23 mouse cellular contexts compared by ENCODE assay signal in genomic region chr13:94769155-94769470, GRCm38 (mm10). TPM values are rescaled to one million over a fixed set of nuclear protein-coding genes. Genes with fewer than 3 reads are reported as not detected.
DNase-seq lines count a peak whose midpoint lies in the region; ATAC-seq and TF ChIP-seq lines count a peak whose summit lies in the region.
"Had no signal": no experiment of that assay in that cellular context is flagged by ENCODE, and none has a peak within 500 bp of the region (broad histone marks: within the 10 kb centered on the region; RNA-seq: fewer than 3 reads in every experiment).

No protein-coding gene starts in this region.

- no peaks in the 10 kb centered on the region for H3K9me3 ChIP-seq in embryonic facial prominence, embryonic 14.5 days (ENCODE audit: control insufficient read depth, low read length)
- H3K9me3 ChIP-seq in embryonic facial prominence, embryonic 10.5 days = no peaks in the 10 kb centered on the region
- no peaks in the 10 kb centered on the region for H3K9me3 ChIP-seq in heart, embryonic 15.5 days (replicated peaks)
- no peaks in the 10 kb centered on the region for H3K9me3 ChIP-seq in CH12.LX (replicated peaks; ENCODE audit: low read length)
- H3K9me3 ChIP-seq: forebrain, embryonic 15.5 days; hindbrain, embryonic 13.5 days; limb, embryonic 12.5 days; midbrain, embryonic 15.5 days; neural tube, embryonic 12.5 days had no signal

- no peak for DNase-seq in embryonic facial prominence, embryonic 14.5 days (ENCODE audit: low spot score)
- no peak for DNase-seq in embryonic facial prominence, embryonic 10.5 days (ENCODE audit: low spot score)
- DNase-seq in heart, postnatal 25 days (ENCODE audit: low spot score) = no peak
- no peak for DNase-seq in CH12.LX (ENCODE audit: extremely low read depth)
- peak; percentile 10 for DNase-seq in mesoderm, embryonic 11.5 days (ENCODE audit: low read depth, low spot score)
- no peak for DNase-seq in gastrocnemius, adult 8-10 months (ENCODE audit: low spot score in 2 of 2)
- no peak for DNase-seq in spleen, postnatal 4 days (ENCODE audit: low spot score in 2 of 2)
- DNase-seq: adrenal gland, postnatal 14 days; cerebellum, adult 2 months; cerebellum, postnatal 25 days; gastrocnemius, postnatal 10 days; kidney, adult 9 months; kidney, postnatal 14 days; lung, postnatal 4 days; thymus, adult 2 months had no signal

- 50% methylated on average over 6 of the region's 6 CpGs for WGBS in embryonic facial prominence, embryonic 14.5 days
- 72% methylated on average over 6 of the region's 6 CpGs for WGBS in embryonic facial prominence, embryonic 10.5 days
- WGBS in heart, embryonic 15.5 days = 24% methylated on average over 6 of the region's 6 CpGs

- no peaks in the 10 kb centered on the region for H3K4me1 ChIP-seq in embryonic facial prominence, embryonic 14.5 days (ENCODE audit: control insufficient read depth, insufficient read depth, low read length)
- H3K4me1 ChIP-seq in embryonic facial prominence, embryonic 10.5 days = peaks cover 9% of the 10 kb centered on the region
- H3K4me1 ChIP-seq in heart, embryonic 15.5 days (replicated peaks) = peaks cover 16% of the 10 kb centered on the region
- H3K4me1 ChIP-seq in CH12.LX (ENCODE audit: control insufficient read depth in 1 of 2, insufficient read depth in 2 of 2) = peaks cover 8 to 14% of the 10 kb centered on the region in 2 experiments
- H3K4me1 ChIP-seq: forebrain, embryonic 15.5 days; hindbrain, embryonic 13.5 days; limb, embryonic 12.5 days; midbrain, embryonic 15.5 days; neural tube, embryonic 12.5 days had no signal

- H3K9ac ChIP-seq in embryonic facial prominence, embryonic 14.5 days (ENCODE audit: low read depth, low read length) = no peak overlapping the region
- H3K9ac ChIP-seq in heart, embryonic 15.5 days = no peak overlapping the region
- no peak overlapping the region for H3K9ac ChIP-seq in CH12.LX (ENCODE audit: insufficient read depth, low read depth)
- H3K9ac ChIP-seq: forebrain, embryonic 15.5 days; hindbrain, embryonic 13.5 days; limb, embryonic 12.5 days; liver, embryonic 14.5 days; midbrain, embryonic 15.5 days; neural tube, embryonic 12.5 days had no signal

- no peak overlapping the region for H3K27ac ChIP-seq in embryonic facial prominence, embryonic 14.5 days (replicated peaks; ENCODE audit: low read depth, low read length)
- H3K27ac ChIP-seq in embryonic facial prominence, embryonic 10.5 days (replicated peaks) = no peak overlapping the region
- peak overlapping the region; percentile 81 for H3K27ac ChIP-seq in heart, embryonic 15.5 days
- H3K27ac ChIP-seq in CH12.LX (ENCODE audit: insufficient read depth, low read depth) = no peak overlapping the region
- H3K27ac ChIP-seq: forebrain, embryonic 15.5 days; hindbrain, embryonic 13.5 days; layer of hippocampus, adult 2 months; limb, embryonic 12.5 days; liver, embryonic 14.5 days; midbrain, embryonic 15.5 days; neural tube, embryonic 12.5 days had no signal

- TF ChIP-seq RAD21 in CH12.LX (IDR thresholded peaks at IDR 0.05; ENCODE audit: low read depth, low read length) = no peak

- H3K4me2 ChIP-seq in embryonic facial prominence, embryonic 14.5 days (ENCODE audit: low read depth, low read length) = no peak overlapping the region
- peak overlapping the region; percentile 9; the same call in 1 of the 2 replicates for H3K4me2 ChIP-seq in heart, embryonic 15.5 days
- H3K4me2 ChIP-seq in CH12.LX (ENCODE audit: insufficient read depth, low read depth, poor library complexity, severe bottlenecking) = peak overlapping the region; percentile 76
- H3K4me2 ChIP-seq: forebrain, embryonic 15.5 days; hindbrain, embryonic 13.5 days; limb, embryonic 12.5 days; midbrain, embryonic 15.5 days; neural tube, embryonic 12.5 days had no signal

- H3K27me3 ChIP-seq in embryonic facial prominence, embryonic 14.5 days (replicated peaks; ENCODE audit: control insufficient read depth, insufficient read depth, low read length) = no peaks in the 10 kb centered on the region
- H3K27me3 ChIP-seq in embryonic facial prominence, embryonic 10.5 days (replicated peaks; ENCODE audit: low read depth, poor library complexity, severe bottlenecking) = no peaks in the 10 kb centered on the region; the same call in 1 of the 2 replicates
- no peaks in the 10 kb centered on the region for H3K27me3 ChIP-seq in heart, embryonic 15.5 days
- H3K27me3 ChIP-seq in CH12.LX (replicated peaks) = no peaks in the 10 kb centered on the region
- H3K27me3 ChIP-seq: forebrain, embryonic 15.5 days; hindbrain, embryonic 13.5 days; limb, embryonic 12.5 days; midbrain, embryonic 15.5 days; neural tube, embryonic 12.5 days had no signal

- dilution Hi-C loops in CH12.LX (cut with MboI; ENCODE audit: extremely low pct_ligation_motif_present, extremely low pct_unique_long_range_greater_than_20kb, low sequenced_read_pairs) = no loop called here

- H3K79me2 ChIP-seq in CH12.LX (replicated peaks; ENCODE audit: control insufficient read depth, extremely low read depth, insufficient read depth, poor library complexity, severe bottlenecking) = no peaks in the 10 kb centered on the region

- H3K4me3 ChIP-seq in embryonic facial prominence, embryonic 14.5 days (ENCODE audit: low read depth, low read length) = no peak overlapping the region
- H3K4me3 ChIP-seq in embryonic facial prominence, embryonic 10.5 days = no peak overlapping the region
- no peak overlapping the region for H3K4me3 ChIP-seq in heart, embryonic 15.5 days
- H3K4me3 ChIP-seq in CH12.LX (replicated peaks in 1 of 3; ENCODE audit: low read depth in 2 of 3, low read length in 2 of 3, poor library complexity in 1 of 3) = peak overlapping the region in 1 of 3 experiments; percentile 14
- H3K4me3 ChIP-seq: forebrain, embryonic 15.5 days; hindbrain, embryonic 13.5 days; layer of hippocampus, adult 2 months; limb, embryonic 12.5 days; midbrain, embryonic 15.5 days; neural tube, embryonic 12.5 days had no signal

- TF ChIP-seq CTCF in CH12.LX (conservative IDR thresholded peaks at IDR 0.05 in 1 of 2, IDR thresholded peaks at IDR 0.05 in 1 of 2; ENCODE audit: low read depth in 2 of 2, low read length in 2 of 2) = no peak

- ATAC-seq in embryonic facial prominence, embryonic 14.5 days (ENCODE audit: low read depth) = peak; percentile 26; the same call in 1 of the 2 replicates
- ATAC-seq in heart, embryonic 15.5 days (replicated peaks; ENCODE audit: insufficient number of reproducible peaks, insufficient read depth, low FRiP score, low read depth) = no peak
- ATAC-seq: forebrain, embryonic 15.5 days; midbrain, embryonic 15.5 days had no signal

- intact Hi-C loops in heart, postnatal 25 days (cut with DNase I) = no loop called here

- in situ Hi-C loops in CH12.LX (cut with MboI; ENCODE audit: low pct_ligation_motif_present, low pct_unique_long_range_greater_than_20kb, low sequenced_read_pairs) = no loop called here

- TF ChIP-seq EP300 in CH12.LX (IDR thresholded peaks at IDR 0.05; ENCODE audit: low read length) = no peak

- no peak for TF ChIP-seq POLR2A in CH12.LX (IDR thresholded peaks at IDR 0.05; ENCODE audit: low read depth, low read length)

- H3K36me3 ChIP-seq in embryonic facial prominence, embryonic 14.5 days (ENCODE audit: control insufficient read depth, insufficient read depth, low read length) = no peaks in the 10 kb centered on the region
- H3K36me3 ChIP-seq in embryonic facial prominence, embryonic 10.5 days (replicated peaks) = no peaks in the 10 kb centered on the region
- no peaks in the 10 kb centered on the region for H3K36me3 ChIP-seq in heart, embryonic 15.5 days
- H3K36me3 ChIP-seq in CH12.LX (replicated peaks in 1 of 2; ENCODE audit: control insufficient read depth in 1 of 2, insufficient read depth in 1 of 2, low read length in 1 of 2) = no peaks in the 10 kb centered on the region
- H3K36me3 ChIP-seq: forebrain, embryonic 15.5 days; hindbrain, embryonic 13.5 days; limb, embryonic 12.5 days; midbrain, embryonic 15.5 days; neural tube, embryonic 12.5 days had no signal

TF ChIP-seq in CH12.LX, 34 proteins besides CTCF, POLR2A, EP300 and RAD21:
- TF ChIP-seq ZMIZ1 (IDR thresholded peaks at IDR 0.05; ENCODE audit: low read depth, low read length) (no peak), SMC3 (IDR thresholded peaks at IDR 0.05; ENCODE audit: low read depth, low read length) (no peak), SIN3A (IDR thresholded peaks at IDR 0.05; ENCODE audit: low read length) (no peak), ZKSCAN1 (IDR thresholded peaks at IDR 0.05; ENCODE audit: borderline replicate concordance, low read depth, low read length) (no peak), CHD1 (IDR thresholded peaks at IDR 0.05; ENCODE audit: low read depth, low read length) (no peak), KAT2A (IDR thresholded peaks at IDR 0.05; ENCODE audit: insufficient replicate concordance, low read length) (no peak), NELFE (IDR thresholded peaks at IDR 0.05; ENCODE audit: low read depth, low read length) (no peak), NRF1 (IDR thresholded peaks at IDR 0.05; ENCODE audit: low read depth, low read length) (no peak), ETS1 (conservative IDR thresholded peaks at IDR 0.05; ENCODE audit: low read depth, low read length) (no peak), PAX5 (IDR thresholded peaks at IDR 0.05; ENCODE audit: low read length) (no peak), ZNF384 (IDR thresholded peaks at IDR 0.05; ENCODE audit: low read depth, low read length) (no peak), E2F4 (IDR thresholded peaks at IDR 0.05; ENCODE audit: insufficient replicate concordance, low read depth, low read length) (no peak), JUND (conservative IDR thresholded peaks at IDR 0.05; ENCODE audit: low read depth, low read length) (no peak), ZC3H11A (IDR thresholded peaks at IDR 0.05; ENCODE audit: low read depth, low read length) (no peak)
TF ChIP-seq in CH12.LX: peak in this region for 0.

RNA-seq across cellular contexts. Expression of gene Tbca, which starts 19.6 kb away (rescaled TPM):
- 228 and 258 TPM in 2 replicates for polyA plus RNA-seq in embryonic facial prominence, embryonic 14.5 days (2014; fragmentation: Nextera tagmentation; extraction: Ambion mirVana)
- polyA plus RNA-seq in embryonic facial prominence, embryonic 10.5 days (2016; fragmentation: Nextera tagmentation; extraction: Ambion mirVana) = 289 and 292 TPM in 2 replicates
- polyA plus RNA-seq in heart, embryonic 15.5 days (2015; fragmentation: Nextera tagmentation; extraction: Ambion mirVana) = 175 and 214 TPM in 2 replicates
- 100 to 1,000 TPM; 118 to 122 TPM for total RNA-seq in heart, postnatal 25 days (2021)
- total RNA-seq in CH12.LX (2012; rRNA removed) (141 and 184 TPM in 2 replicates), CH12.LX (2014; rRNA removed) (552 and 646 TPM in 2 replicates)
- 196 and 239 TPM in 2 replicates for polyA plus RNA-seq in CH12.LX (2012; ENCODE audit: insufficient read length, low read depth)
- total RNA-seq in gastrocnemius, adult 8-10 months (2022) = 10 to 100 TPM; 58.1 to 66.0 (median 64.2) TPM
